Mouse (Mus musculus) heart, embryonic 15.5 days (tissue): ENCODE measurements around the gene Irf9. TPM values are rescaled to one million over a fixed set of nuclear protein-coding genes. Genes with fewer than 3 reads are reported as not detected.

ENCODE experiments used
- ATAC-seq: fragments of 200-750 bp; cut with Nextera tagmentation; replicated peaks from 2 replicates; pipeline ENCODE4 v1.8.0; 2017; ENCODE audit warnings: low read depth, moderate TSS enrichment; ENCODE audit not compliant: insufficient number of reproducible peaks, insufficient read depth, low FRiP score
- H3K27ac ChIP-seq: fragments of 300-500 bp; sonication (generic); 2 replicates; pipeline ENCODE4 v1.5.1; 2015; ENCODE audit warnings: mild to moderate bottlenecking, inconsistent platforms
- H3K27me3 ChIP-seq: fragments of 300-500 bp; sonication (generic); 2 replicates; pipeline ENCODE4 v1.6.1; 2015; ENCODE audit warnings: inconsistent platforms
- H3K36me3 ChIP-seq: fragments of 300-500 bp; sonication (generic); 2 replicates; pipeline ENCODE4 v1.6.1; 2015; ENCODE audit warnings: mild to moderate bottlenecking, inconsistent platforms
- H3K4me1 ChIP-seq: fragments of 300-500 bp; sonication (generic); replicated peaks from 2 replicates; pipeline ENCODE4 v1.6.1; 2015; ENCODE audit warnings: inconsistent platforms
- H3K4me2 ChIP-seq: fragments of 300-500 bp; sonication (generic); 2 replicates; pipeline ENCODE4 v1.6.1; 2015; ENCODE audit warnings: inconsistent platforms, mild to moderate bottlenecking, moderate library complexity
- H3K4me3 ChIP-seq: fragments of 300-500 bp; sonication (generic); 2 replicates; pipeline ENCODE4 v1.5.1; 2015; ENCODE audit warnings: mild to moderate bottlenecking, inconsistent platforms
- H3K9ac ChIP-seq: fragments of 300-500 bp; sonication (generic); 2 replicates; pipeline ENCODE4 v1.6.1; 2015; ENCODE audit warnings: mild to moderate bottlenecking, inconsistent platforms
- H3K9me3 ChIP-seq: fragments of 300-500 bp; sonication (generic); replicated peaks from 2 replicates; pipeline ENCODE4 v1.6.1; 2016; ENCODE audit warnings: inconsistent platforms
- WGBS: fragments of 180-500 bp; shearing (Covaris S2); methylation state at CpG from one replicate; pipeline ENCODE4 v1.1.7; 2015; ENCODE audit warnings: mixed read lengths; 5-methylcytosine and 5-hydroxymethylcytosine counted together
- polyA plus RNA-seq: library from polyadenylated mRNA; unstranded; fragments of >200 nt; fragmentation: Nextera tagmentation; extraction: Ambion mirVana; gene quantifications from 2 replicates; pipeline ENCODE4 v1.2.1, GENCODE M21; 2015

Gene Irf9
- 9.1 and 13.7 TPM in 2 replicates for polyA plus RNA-seq

DNA sequence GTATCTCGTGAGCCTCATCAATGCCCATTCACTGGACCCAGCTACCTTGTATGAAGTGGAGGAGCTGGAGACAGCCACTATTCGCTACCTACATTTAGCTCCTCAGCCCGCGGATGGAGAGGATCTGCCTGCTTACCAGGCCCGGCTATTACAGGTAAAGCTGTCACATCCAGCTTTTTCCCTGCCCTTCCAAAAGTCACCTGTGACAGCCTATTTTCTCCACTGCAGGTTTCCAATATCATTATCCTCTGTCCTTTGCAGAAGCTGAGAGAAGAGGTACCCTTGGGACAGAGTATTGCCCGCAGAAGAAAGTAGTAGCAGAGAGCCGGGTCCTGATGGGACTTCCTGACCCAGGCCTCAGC, at the start of gene Irf9:
Gene Irf9, plus strand, starts transcription at position 301 of the 362 bp plus-strand sequence.
- Histone ChIP-seq H3K27me3 (no peaks in the 10 kb centered on the region), H3K27ac (peak within 1 kb of the TSS; percentile 82), H3K9ac (peak within 1 kb of the TSS; percentile 69), H3K36me3 (peaks cover 61% of the 10 kb centered on the region), H3K4me2 (peak within 1 kb of the TSS; percentile 75), H3K4me1 (peaks cover 18% of the 10 kb centered on the region), H3K9me3 (no peaks in the 10 kb centered on the region), H3K4me3 (peak within 1 kb of the TSS; percentile 55)
- ATAC-seq, result no peak
- 83% methylated on average over 7 of the region's 7 CpGs for WGBS

DNA sequence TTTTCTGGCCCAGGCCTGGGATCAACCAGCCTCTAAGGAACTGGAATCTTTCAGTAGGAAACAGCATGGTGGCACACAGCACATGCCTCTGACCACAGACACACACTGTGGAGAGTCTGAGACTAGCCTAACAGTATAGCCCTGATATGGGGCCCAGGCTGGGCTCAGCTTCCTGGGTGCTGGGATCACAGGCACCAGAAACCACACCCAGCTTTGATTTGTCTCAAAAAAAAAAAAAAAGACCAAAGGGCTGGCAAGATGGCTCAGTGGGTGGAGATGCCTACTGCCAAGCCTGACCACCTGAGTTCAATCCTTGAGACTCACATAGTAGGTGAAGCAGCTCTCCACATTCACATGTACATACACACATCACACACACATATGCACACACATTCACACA, 48.7 kb upstream of the Irf9 start:
- no peak for ATAC-seq
- H3K27me3 ChIP-seq, result no peaks in the 10 kb centered on the region
- H3K9ac ChIP-seq, result no peak overlapping the region
- peaks cover 6% of the 10 kb centered on the region for H3K4me1 ChIP-seq
- H3K36me3 ChIP-seq, result peaks cover 12% of the 10 kb centered on the region; the same call in 1 of the 2 replicates
- no peak overlapping the region for H3K27ac ChIP-seq
- no peak overlapping the region for H3K4me3 ChIP-seq
- no peak overlapping the region for H3K4me2 ChIP-seq
- no peaks in the 10 kb centered on the region for H3K9me3 ChIP-seq

DNA sequence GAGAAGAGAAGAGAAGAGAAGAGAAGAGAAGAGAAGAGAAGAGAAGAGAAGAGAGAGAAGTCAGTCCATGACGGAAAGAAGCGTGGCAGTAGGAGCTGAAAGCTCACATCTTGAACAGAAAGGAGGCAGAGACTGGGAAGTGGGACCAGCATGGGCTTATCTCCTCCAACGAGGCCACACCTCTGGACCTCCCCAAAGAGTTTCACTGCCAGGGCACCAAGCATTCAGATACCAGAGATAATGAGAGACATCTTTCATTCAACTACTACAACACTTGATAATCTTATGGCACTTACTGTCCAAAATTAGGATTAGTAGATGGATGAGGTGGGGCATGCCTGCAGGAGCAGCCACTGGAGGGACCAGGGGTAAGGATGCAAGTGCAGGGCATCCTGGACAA, 47.6 kb upstream of the Irf9 start:
- WGBS, result 44% methylated on average over 3 of the region's 3 CpGs
- Histone ChIP-seq H3K27ac (no peak overlapping the region), H3K4me3 (no peak overlapping the region), H3K27me3 (no peaks in the 10 kb centered on the region), H3K36me3 (peaks cover under 1% of the 10 kb centered on the region; the same call in 1 of the 2 replicates), H3K9ac (no peak overlapping the region), H3K4me1 (peaks cover 6% of the 10 kb centered on the region), H3K9me3 (no peaks in the 10 kb centered on the region), H3K4me2 (no peak overlapping the region)
- ATAC-seq, result no peak

DNA sequence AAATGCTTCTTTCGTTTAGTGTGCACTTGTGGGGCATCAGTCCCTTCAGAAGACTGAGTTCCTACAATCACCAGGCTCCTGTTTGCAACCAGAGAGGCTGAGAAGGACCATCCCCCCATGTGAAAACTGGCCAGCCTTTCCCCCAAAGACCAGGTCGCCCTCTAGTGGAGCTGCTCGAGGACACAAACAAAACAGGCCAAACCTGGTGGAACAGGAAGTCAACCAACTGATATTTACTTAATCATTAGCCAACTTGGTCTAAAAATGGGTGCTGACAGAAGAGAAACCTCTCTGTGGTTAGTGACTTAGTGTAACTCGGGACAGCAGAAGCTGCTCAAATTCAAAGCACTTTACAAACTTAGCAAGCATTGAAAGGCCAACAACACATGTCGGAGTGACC, 46.4 kb upstream of the Irf9 start:
- H3K4me1 ChIP-seq, result peaks cover 17% of the 10 kb centered on the region
- no peak for ATAC-seq
- no peak overlapping the region for H3K4me3 ChIP-seq
- no peaks in the 10 kb centered on the region for H3K9me3 ChIP-seq
- H3K4me2 ChIP-seq, result no peak overlapping the region
- H3K36me3 ChIP-seq, result no peaks in the 10 kb centered on the region
- H3K9ac ChIP-seq, result no peak overlapping the region
- 26% methylated on average over 5 of the region's 5 CpGs for WGBS
- H3K27ac ChIP-seq, result no peak overlapping the region; the same call in 1 of the 2 replicates
- H3K27me3 ChIP-seq, result no peaks in the 10 kb centered on the region

DNA sequence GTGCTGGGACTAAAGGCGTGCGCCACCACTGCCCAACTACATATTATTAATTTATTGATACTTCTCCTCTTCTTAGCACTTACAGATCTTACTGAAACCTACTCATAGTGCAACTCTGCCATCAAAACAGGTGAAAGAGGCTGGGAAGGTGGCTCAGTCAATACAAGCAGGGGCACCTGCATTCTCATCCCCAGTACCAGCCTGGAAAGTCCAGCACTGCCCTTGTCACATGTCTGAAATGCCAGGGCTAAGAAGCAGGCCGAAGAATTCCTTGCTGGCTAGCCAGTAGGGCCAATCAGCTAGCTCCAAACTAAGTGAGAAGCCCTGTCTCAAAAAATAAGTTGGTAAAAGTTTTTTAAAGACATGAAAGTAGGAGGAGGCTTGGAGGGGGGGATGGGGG, 45.8 kb upstream of the Irf9 start:
- Histone ChIP-seq H3K9ac (no peak overlapping the region), H3K27me3 (no peaks in the 10 kb centered on the region), H3K27ac (peak overlapping the region; percentile 12; the same call in 1 of the 2 replicates), H3K36me3 (no peaks in the 10 kb centered on the region), H3K4me1 (peaks cover 21% of the 10 kb centered on the region), H3K4me2 (no peak overlapping the region), H3K4me3 (no peak overlapping the region), H3K9me3 (no peaks in the 10 kb centered on the region)
- no peak for ATAC-seq
- 73% methylated on average over 3 of the region's 3 CpGs for WGBS

DNA sequence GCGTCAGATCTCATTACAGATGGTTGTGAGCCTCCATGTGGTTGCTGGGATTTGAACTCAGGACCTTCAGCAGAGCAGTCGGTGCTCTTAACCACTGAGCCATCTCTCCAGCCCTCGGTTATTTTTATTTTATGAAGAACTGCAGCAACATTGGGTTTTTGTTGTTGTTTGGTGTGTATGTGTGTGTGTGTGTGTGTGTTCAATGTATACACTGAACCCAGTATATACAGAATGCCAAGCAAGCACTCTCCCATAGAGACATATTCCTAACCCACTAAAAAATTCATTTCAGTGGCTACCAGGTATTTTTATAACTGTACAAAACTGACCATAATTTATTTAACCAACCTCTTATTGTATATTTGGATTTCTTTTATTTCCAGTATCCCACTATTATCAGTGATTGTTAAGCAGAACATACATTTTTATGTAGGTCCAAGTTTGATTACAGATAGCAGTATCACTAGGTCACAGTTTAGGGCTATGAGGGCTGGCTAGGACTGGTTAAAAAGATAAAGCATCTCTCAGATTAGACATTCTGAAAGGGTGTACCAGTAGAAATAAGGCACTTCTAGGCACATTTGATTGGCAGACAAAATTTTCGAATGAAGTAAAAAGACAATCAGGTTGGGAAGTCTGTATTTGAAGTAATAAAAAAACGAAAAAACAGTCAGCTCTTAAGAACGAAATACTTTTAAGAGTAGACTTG, 44.5 kb upstream of the Irf9 start:
- peaks cover 21% of the 10 kb centered on the region for H3K4me1 ChIP-seq
- H3K4me2 ChIP-seq, result peak overlapping the region; percentile 66
- peak overlapping the region; percentile 99 for H3K27ac ChIP-seq
- H3K9ac ChIP-seq, result no peak overlapping the region
- 0 out of 2 replicates have a peak overlapping the region, but pooled peaks have one; percentile 73 for H3K4me3 ChIP-seq
- H3K9me3 ChIP-seq, result no peaks in the 10 kb centered on the region
- WGBS, result 53% methylated on average over 6 of the region's 6 CpGs
- ATAC-seq, result no peak
- peaks cover 6% of the 10 kb centered on the region; the same call in 1 of the 2 replicates for H3K36me3 ChIP-seq
- no peaks in the 10 kb centered on the region for H3K27me3 ChIP-seq

DNA sequence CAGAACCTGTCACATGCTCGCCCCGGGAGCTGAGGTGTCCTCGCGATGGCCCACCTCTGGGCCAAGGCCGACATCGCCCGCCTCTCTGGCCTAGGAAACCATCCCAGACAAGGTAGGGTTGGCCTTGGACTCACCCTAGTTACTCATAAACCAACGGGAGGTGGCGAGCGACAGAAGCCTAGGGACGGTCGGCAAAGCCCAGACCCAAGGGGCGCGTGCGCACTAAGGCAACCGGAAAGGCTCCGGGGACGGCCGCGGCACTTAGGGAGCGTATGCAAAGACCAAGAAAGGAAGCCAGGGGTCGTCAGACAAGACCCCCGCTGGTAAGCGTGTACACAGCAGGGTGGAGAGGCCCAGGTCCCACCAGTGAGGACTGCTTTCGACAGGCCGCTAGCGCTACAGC, 43.6 kb upstream of the Irf9 start, which contains the start of gene Dcaf11:
Gene Dcaf11, plus strand, starts transcription at position 208 of the 403 bp plus-strand sequence.
- no peaks in the 10 kb centered on the region for H3K9me3 ChIP-seq
- peak within 1 kb of the TSS; percentile 73 for H3K4me3 ChIP-seq
- peak within 1 kb of the TSS; percentile 66 for H3K4me2 ChIP-seq
- ATAC-seq, result peak; percentile 82
- H3K36me3 ChIP-seq, result peaks cover 15% of the 10 kb centered on the region
- under 1% methylated on average over 27 of the region's 27 CpGs for WGBS
- H3K4me1 ChIP-seq, result peaks cover 21% of the 10 kb centered on the region
- H3K9ac ChIP-seq, result peak within 1 kb of the TSS; percentile 81
- peak within 1 kb of the TSS; percentile 99 for H3K27ac ChIP-seq
- no peaks in the 10 kb centered on the region for H3K27me3 ChIP-seq

DNA sequence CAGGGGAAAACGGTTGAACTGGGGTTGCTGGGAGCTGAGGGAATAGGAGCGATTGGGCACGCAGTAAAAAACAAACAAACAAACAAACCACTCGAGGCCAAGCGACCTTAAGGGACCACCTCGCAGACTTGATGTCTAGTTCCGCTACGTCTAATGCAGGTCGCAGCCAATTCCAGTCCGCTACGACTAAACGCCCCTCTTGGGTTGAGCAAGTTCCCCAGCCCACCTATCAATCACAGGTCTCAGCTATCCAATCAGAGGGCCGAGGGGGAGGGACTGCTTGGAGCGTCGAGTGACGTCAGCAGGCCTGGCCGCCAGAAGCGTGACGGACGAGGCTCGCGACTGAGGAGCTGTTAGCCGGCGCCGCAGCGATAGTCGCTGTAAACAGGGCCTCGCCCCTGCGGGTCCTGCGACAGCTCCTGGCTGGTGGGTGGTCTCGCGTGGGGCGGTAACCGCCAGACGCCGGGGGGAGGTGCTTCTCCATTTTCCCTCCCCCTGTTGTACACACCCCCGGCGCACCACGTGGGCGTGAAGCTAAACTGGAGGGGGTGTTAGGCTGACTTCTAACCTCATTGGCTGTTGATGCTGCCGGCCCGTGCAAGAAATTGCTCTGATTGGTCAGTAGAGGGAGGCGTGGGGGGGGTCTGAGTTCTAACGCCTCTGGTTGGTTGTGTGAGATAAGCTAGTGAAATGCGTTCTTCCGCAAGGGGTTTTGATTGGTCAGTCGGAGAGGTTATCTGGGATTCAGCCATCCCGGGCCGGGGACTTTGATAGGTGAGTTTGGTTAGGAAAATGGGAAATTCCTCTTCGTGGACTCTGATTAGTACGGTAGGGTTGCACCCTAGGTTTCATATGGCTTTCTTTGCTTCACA, 42.9 kb upstream of the Irf9 start, which contains the start of gene A730061H03Rik:
Gene A730061H03Rik, minus strand, starts transcription at position 205 of the 872 bp plus-strand sequence.
- Histone ChIP-seq H3K27ac (peak within 1 kb of the TSS; percentile 99), H3K9me3 (no peaks in the 10 kb centered on the region), H3K4me3 (peak within 1 kb of the TSS; percentile 73), H3K9ac (peak within 1 kb of the TSS; percentile 81), H3K4me1 (peaks cover 21% of the 10 kb centered on the region), H3K27me3 (no peaks in the 10 kb centered on the region), H3K36me3 (peaks cover 20% of the 10 kb centered on the region), H3K4me2 (peak within 1 kb of the TSS; percentile 66)
- ATAC-seq, result peak; percentile 95
- under 1% methylated on average over 51 of the region's 51 CpGs for WGBS

DNA sequence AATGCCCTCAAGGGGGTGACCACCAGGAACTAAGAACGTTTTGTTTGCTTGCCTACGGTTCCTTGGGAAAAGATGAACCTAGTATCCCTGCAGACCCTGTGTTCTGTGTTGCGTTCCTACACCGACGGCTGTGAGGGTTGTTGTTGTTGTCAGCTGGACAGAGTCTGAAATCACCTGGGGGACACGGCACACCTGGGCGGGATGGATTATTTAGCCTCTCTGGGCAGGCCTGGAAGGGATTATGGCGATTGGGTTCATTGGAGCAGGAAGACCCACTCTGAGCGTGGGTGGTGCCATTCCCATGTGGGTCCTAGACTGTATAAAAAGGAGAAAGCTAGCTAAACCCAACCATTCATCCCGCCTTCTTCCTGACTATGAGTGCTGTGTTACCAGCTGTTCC, 41.5 kb upstream of the Irf9 start:
- Histone ChIP-seq H3K4me2 (no peak overlapping the region), H3K27ac (no peak overlapping the region), H3K36me3 (peaks cover 34% of the 10 kb centered on the region), H3K9me3 (no peaks in the 10 kb centered on the region), H3K4me1 (peaks cover 21% of the 10 kb centered on the region), H3K9ac (no peak overlapping the region), H3K27me3 (no peaks in the 10 kb centered on the region), H3K4me3 (no peak overlapping the region)
- WGBS, result 86% methylated on average over 10 of the region's 10 CpGs
- ATAC-seq, result no peak

DNA sequence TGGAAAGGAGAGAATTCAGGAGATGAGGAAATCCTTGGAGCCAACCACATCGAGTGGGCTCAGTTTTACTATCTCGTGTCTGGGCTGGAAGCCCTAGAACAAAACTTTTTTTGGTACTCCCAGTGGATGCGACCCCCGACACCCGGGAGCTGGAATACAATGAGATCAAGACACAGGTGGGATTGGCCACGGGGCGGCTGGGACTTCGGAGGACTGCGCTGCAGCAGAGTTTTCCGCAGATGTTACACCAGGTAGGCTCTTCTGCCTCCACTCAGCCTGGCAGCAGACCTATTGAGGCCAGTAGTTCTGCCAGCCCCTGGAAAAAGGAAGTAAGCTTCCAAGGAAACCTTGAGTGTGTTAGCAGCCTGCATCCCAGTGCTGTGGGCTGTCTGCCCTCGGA, 40.1 kb upstream of the Irf9 start:
- Histone ChIP-seq H3K4me2 (no peak overlapping the region), H3K9me3 (no peaks in the 10 kb centered on the region), H3K27me3 (no peaks in the 10 kb centered on the region), H3K4me1 (peaks cover 17% of the 10 kb centered on the region), H3K4me3 (no peak overlapping the region), H3K27ac (no peak overlapping the region), H3K36me3 (peaks cover 48% of the 10 kb centered on the region), H3K9ac (no peak overlapping the region)
- 83% methylated on average over 11 of the region's 11 CpGs for WGBS
- ATAC-seq, result no peak

DNA sequence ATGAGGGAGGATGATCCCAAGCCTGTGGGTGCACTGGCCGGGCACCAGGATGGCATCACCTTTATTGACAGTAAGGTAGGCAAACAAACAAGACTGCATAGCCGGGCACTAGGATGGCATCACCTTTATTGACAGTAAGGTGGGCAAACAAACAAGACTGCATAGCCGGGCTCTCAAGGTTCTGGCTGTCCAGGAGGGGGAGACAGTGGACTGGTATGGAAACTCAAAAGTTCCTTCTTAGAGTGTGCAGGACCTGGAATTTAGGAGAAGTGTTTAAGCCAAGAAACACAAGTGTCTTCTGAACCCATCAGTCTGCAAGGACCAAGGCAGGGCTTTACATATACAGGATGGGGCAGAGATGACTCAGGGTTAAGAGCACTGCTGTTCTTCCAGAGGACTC, 37.6 kb upstream of the Irf9 start:
- Histone ChIP-seq H3K36me3 (peaks cover 57% of the 10 kb centered on the region), H3K4me3 (no peak overlapping the region), H3K4me1 (peaks cover 20% of the 10 kb centered on the region), H3K27ac (no peak overlapping the region), H3K4me2 (no peak overlapping the region), H3K9me3 (no peaks in the 10 kb centered on the region), H3K9ac (no peak overlapping the region), H3K27me3 (no peaks in the 10 kb centered on the region)
- no peak for ATAC-seq
- WGBS, result 88% methylated on average over 3 of the region's 3 CpGs
